Mouse (Mus musculus) liver, adult 10 weeks (tissue): ENCODE measurements around the gene Cnpy3. TPM values are rescaled to one million over a fixed set of nuclear protein-coding genes. Genes with fewer than 3 reads are reported as not detected.

Source experiments
- polyA plus RNA-seq: library from polyadenylated mRNA; stranded (reverse); fragments of 350-450 nt; fragmentation: Illumina TruSeq; extraction: RNeasy Lipid Tissue Mini Kit (QIAGEN cat#74804); gene quantifications from one replicate; pipeline ENCODE4 v1.2.3, GENCODE M21; 2014; ENCODE audit warnings: low read depth, low replicate concordance

Gene Cnpy3
- polyA plus RNA-seq, result 2.3 TPM

DNA sequence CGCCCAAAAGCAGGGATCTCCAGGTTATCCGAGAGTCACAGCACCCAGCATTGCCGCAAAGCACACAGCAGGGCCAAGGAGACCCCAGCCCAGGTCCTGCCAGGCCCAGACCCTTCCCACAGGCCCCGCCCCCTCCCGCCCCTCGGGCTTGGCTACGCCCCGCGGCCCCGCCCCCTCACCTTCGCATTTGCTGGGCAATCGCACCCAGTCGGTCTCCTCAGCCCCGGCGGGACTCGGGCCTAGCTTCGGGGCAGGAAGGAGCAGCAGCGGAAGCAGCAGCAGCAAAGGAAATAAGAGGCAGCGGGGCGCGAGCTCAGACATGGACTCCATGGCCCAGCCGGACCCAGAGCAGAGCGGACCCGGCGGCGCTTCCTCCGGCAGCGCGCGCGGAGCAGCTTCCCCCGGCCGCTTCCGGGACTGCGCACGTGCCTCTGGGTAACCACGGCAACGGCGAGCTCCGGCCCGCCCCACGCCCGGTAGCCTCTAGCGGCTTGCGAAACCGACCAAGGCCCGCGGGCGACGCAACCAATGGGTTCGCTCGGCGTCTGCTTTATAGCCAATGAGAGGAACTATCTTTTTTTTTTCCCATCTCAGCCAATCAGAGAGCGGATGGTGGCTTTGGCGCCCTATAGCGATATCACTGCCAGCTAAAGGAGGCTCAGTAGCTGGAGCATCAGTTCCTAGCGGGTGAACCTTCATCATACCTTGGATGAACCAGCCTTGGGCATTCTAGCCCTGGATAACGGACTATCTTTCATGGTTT is at the start of gene Cnpy3:
TSS of gene Cnpy3 (minus strand) at position 421 of the 763 bp plus-strand sequence.

DNA sequence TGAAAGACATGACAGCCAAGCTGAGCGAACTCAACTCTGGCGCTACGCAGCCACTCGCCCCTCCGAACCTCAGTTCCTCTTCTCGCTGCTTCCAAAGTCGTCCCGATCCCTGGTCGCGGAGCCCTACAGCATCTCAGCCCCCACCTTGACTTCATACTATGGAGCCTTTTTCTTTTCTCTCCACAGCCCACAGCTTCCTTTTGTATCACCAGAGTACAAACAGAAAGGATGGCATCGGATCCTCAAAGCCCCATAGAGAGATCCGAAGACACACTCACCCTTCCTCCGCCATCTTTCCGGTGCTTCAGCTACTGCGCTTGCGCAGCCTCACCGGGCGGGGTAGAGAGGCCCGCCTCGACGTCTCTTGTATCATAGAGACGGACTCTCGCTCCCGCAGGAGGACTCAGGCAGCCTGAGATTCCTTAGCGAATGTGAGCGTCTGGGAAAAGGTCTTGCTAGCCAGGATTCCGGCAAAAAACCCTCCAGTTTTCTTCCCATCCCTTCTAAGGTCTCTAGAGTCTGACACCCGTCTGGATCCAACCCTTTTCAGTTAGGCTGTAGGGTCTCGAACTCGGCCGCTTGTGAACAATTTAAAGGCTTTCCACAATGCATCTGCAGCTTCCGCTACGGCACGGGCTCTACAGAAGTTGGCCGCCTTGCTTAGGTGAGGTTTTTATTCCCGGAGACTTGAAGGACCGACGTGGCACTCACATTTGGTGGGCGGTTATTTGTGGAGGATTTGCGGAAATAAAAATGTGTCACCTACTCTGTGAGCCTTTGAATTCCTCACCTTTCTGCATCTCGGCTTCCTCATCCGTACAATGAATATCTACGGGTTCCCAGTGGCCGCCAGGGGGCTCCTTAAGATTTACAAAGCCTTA is 30.6 kb upstream of the Cnpy3 start, which contains the start of gene Rpl7l1:
TSS of gene Rpl7l1 (minus strand) at position 332 of the 881 bp plus-strand sequence.

DNA sequence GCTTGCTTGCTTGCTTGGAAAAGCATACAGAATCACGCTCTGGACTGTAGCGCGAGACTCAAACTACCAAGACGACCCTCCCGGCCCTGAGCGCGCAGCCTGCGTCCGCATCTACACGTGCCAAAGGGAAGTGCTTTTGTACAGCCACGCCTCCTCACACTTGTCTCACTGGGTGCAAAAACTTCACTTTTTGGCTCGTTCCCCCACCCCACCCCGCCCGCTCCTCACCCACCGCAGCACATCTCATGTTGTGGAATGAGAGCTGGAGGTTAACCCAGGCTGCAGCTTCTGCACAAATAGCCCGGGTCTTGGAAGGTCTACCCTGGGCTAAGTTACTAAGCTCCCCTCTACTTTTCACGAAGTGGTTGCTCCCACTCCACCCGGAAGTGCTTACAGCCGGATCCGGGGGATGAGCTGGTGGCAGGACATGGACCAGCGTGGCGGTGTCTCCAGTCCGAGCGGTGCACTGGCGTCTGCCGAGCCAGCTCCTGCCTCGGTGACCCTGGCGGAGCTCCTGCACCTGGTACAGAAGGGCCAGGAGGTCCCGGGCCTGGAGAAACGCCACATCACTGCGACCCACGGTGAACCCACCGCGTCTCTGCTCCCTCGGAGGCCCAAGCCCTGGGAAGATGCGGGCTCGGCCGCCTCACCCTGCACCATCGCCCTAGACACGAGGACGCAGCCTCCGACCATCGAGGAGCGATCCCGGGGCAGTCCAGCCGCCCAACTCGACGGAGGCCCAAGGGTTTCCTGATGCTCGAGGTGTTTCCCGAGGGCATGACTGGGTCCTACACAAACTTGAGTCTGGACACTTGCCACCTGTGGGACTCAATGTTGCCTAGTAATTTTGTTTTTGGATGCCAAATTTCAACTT is 20.6 kb upstream of the Cnpy3 start, which contains the start of gene 2310039H08Rik:
TSS of gene 2310039H08Rik (plus strand) at position 232 of the 874 bp plus-strand sequence.

DNA sequence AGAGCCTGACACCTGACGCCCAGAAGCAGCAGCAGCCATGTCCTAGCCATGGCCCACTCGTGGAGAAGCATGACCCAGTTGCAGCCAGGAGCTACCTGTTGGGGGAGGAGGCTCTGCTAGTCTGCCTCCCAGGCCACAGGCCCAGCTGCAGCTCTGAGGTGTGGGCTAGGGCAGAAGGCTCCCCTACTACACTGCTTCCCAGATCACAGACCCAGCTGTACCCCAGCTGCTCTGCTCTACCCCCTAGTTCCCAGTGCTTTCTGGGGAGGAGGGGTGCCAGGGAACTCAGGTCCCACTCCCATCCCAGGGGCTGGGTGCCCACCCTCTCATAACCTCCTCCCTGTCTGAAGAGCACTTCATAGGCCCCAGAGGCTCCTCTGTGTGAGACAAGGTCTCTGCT is 11.5 kb upstream of the Cnpy3 start, which contains the start of gene Ptcra:
TSS of gene Ptcra (minus strand) at position 169 of the 400 bp plus-strand sequence.

DNA sequence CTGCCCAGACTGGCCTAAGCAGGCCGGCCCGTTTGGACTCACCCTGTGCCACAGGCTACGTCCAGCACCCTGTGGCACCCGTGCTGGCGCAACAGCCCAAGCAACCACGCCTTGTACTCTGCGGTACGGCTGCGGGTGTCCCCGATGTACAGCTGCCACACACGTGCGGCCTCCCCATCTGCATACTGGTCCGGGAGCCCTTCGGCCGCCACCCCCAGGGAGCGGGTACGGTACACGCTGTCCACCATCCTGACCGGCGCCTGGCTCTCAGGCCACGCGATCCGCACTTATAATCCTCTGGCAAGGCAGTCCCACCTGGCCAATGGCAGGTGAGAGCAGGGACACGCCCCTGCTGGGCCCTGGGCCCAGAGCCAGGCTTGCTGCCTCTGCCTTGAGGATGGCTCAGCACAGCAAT is 23.1 kb downstream of the Cnpy3 start, which contains the start of gene Gnmt:
TSS of gene Gnmt (minus strand) at position 265 of the 415 bp plus-strand sequence.

DNA sequence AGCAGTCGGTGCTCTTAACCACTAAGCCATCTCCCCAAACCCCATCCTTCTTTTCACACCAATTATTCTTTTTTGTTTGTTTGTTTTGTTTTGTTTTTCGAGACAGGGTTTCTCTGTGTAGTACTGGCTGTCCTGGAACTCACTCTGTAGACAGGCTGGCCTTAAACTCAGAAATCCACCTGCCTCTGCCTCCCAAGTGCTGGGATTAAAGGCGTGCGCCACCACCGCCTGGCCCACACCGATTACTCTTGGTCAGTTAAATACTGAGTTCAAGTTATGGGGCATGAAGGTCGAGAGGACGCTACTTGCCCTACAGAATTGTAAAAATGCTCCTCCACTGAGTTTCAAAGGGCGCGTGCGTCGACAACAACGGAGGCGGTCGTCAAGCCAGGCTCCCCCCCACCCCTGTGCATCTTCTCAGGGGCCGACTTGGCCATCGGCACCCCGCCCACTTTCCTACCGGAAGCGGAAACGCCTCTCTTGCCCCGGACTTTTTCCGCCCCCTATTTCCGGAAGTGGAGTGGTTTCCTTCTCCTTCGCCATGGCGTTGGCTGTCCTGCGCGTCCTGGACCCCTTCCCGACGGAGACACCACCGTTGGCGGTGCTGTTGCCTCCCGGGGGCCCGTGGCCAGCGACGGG is 40.9 kb downstream of the Cnpy3 start, which contains the start of gene Pex6:
TSS of gene Pex6 (plus strand) at position 505 of the 639 bp plus-strand sequence.

DNA sequence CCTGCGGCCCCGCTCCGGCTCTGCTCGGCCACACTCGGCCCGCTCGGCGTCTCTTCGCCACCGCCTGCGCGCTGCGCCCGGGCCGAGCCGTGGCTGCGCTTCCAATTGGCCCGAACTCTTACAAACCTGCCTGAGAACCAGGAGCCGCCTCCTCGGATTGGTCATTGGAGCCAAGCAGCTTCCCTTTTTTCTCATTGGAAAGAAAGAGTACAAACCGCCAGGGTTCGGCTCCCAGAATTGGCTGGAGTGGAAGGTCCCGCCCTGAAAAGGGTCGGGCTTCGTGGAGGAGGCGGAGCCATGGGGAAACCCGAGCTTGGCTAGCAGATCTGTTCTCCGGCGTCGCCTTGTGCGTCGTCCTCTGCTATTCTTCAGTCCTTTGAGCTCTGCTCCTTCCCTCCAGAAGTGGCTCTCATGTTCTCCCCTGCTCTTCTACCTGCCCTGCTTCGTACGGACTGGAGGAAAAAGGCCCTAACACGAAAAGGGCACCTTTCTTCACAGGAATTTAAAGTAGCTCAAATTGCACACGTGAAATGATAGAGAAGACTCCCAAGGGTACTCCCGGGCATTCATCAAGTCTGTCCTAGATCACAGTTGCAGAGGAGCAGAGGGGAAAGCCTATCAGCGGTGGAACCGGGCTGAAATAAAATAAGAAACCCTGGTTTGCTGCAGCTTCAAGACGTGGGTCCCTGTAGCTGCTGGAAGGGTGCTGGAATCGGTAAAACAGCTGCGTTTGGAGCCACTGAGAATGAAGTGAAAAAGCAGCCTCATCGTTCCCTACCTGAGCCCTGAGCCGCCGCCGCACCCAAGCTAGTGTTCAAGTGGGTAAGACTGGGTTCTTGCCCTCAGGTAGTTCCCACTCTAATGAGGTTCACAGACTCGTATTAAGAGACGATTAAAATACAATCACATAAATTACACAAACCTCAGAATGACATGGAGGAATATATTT is 46.9 kb downstream of the Cnpy3 start, which contains the start of gene Ppp2r5d:
TSS of gene Ppp2r5d (minus strand) at position 225 of the 949 bp plus-strand sequence.

Other genes starting within 250 kb of the Cnpy3 start
- gene Cul9, start 205.8 kb downstream of the Cnpy3 start, polyA plus RNA-seq, result 0.87 TPM
- gene Srf, start 196.0 kb downstream of the Cnpy3 start, polyA plus RNA-seq, result 0.29 TPM
- gene Ptk7, start 122.7 kb downstream of the Cnpy3 start, polyA plus RNA-seq, result not detected
- gene Klc4, start 106.2 kb downstream of the Cnpy3 start, polyA plus RNA-seq, result 1.0 TPM
- gene Mrpl2, start 106.0 kb downstream of the Cnpy3 start, polyA plus RNA-seq, result 3.9 TPM
- gene Cul7, start 101.9 kb downstream of the Cnpy3 start, polyA plus RNA-seq, result 0.19 TPM
- gene Rrp36, start 77.9 kb downstream of the Cnpy3 start, polyA plus RNA-seq, result 3.1 TPM
- 11.7 TPM for gene Mea1, start 73.4 kb downstream of the Cnpy3 start, polyA plus RNA-seq
- gene Klhdc3, start 71.3 kb downstream of the Cnpy3 start, polyA plus RNA-seq, result 6.7 TPM
- 6.5 TPM for gene Ppp2r5d, start 47.1 kb downstream of the Cnpy3 start, polyA plus RNA-seq
- gene Pex6, start 40.8 kb downstream of the Cnpy3 start, polyA plus RNA-seq, result 0.90 TPM
- gene Gnmt, start 23.0 kb downstream of the Cnpy3 start, polyA plus RNA-seq, result 173 TPM
- not detected for gene Ptcra, start 11.5 kb upstream of the Cnpy3 start, polyA plus RNA-seq
- 19.9 TPM for gene 2310039H08Rik, start 20.4 kb upstream of the Cnpy3 start, polyA plus RNA-seq
- 34.9 TPM for gene Rpl7l1, start 30.5 kb upstream of the Cnpy3 start, polyA plus RNA-seq
- 5.4 TPM for gene Bicral, start 106.3 kb upstream of the Cnpy3 start, polyA plus RNA-seq
- gene Tbcc, start 138.5 kb upstream of the Cnpy3 start, polyA plus RNA-seq, result 2.1 TPM
- not detected for gene Prph2, start 158.2 kb upstream of the Cnpy3 start, polyA plus RNA-seq